Mouse (Mus musculus) midbrain, embryonic 15.5 days (tissue): ENCODE data around the gene Mras. TPM values are rescaled to one million over a fixed set of nuclear protein-coding genes. Genes with fewer than 3 reads are reported as not detected.

Experiments
- ATAC-seq: fragments of 200-750 bp; cut with Nextera tagmentation; replicated peaks from 2 replicates; pipeline ENCODE4 v1.8.0; 2017; ENCODE audit warnings: moderate TSS enrichment
- H3K27ac ChIP-seq: fragments of 300-500 bp; sonication (generic); 2 replicates; pipeline ENCODE4 v1.5.1; 2015; ENCODE audit warnings: mild to moderate bottlenecking, inconsistent platforms
- H3K27me3 ChIP-seq: fragments of 300-500 bp; sonication (generic); replicated peaks from 2 replicates; pipeline ENCODE4 v1.6.1; 2015; ENCODE audit warnings: inconsistent platforms
- H3K36me3 ChIP-seq: fragments of 300-500 bp; sonication (generic); replicated peaks from 2 replicates; pipeline ENCODE4 v1.6.1; 2015; ENCODE audit warnings: inconsistent platforms
- H3K4me1 ChIP-seq: fragments of 300-500 bp; sonication (generic); 2 replicates; pipeline ENCODE4 v1.6.1; 2015; ENCODE audit warnings: inconsistent platforms
- H3K4me2 ChIP-seq: fragments of 300-500 bp; sonication (generic); 2 replicates; pipeline ENCODE4 v1.6.1; 2015; ENCODE audit warnings: inconsistent platforms, mild to moderate bottlenecking, moderate library complexity
- H3K4me3 ChIP-seq: fragments of 300-500 bp; sonication (generic); 2 replicates; pipeline ENCODE4 v1.5.1; 2015; ENCODE audit warnings: mild to moderate bottlenecking, inconsistent platforms
- H3K9ac ChIP-seq: fragments of 300-500 bp; sonication (generic); 2 replicates; pipeline ENCODE4 v1.6.1; 2015; ENCODE audit warnings: mild to moderate bottlenecking, inconsistent platforms
- H3K9me3 ChIP-seq: fragments of 300-500 bp; sonication (generic); 2 replicates; pipeline ENCODE4 v1.6.1; 2016; ENCODE audit warnings: inconsistent platforms
- WGBS: fragments of 180-500 bp; shearing (Covaris S2); methylation state at CpG from one replicate; pipeline ENCODE4 v1.1.7; 2015; ENCODE audit warnings: mixed read lengths; 5-methylcytosine and 5-hydroxymethylcytosine counted together
- polyA plus RNA-seq: library from polyadenylated mRNA; unstranded; fragments of >200 nt; fragmentation: Nextera tagmentation; extraction: Ambion mirVana; gene quantifications from 2 replicates; pipeline ENCODE4 v1.2.1, GENCODE M21; 2015

Mras gene
- polyA plus RNA-seq, 1 experiment from 2014 or later, result 64.3 TPM

- 80% methylated on average over 7 of the region's 7 CpGs for WGBS
- ATAC-seq, result no peak
- H3K27me3 ChIP-seq, result no peaks in the 10 kb centered on the region
Observed at GRCm38 (mm10) chr9:99368431-99368830, 68.8 kb downstream of the Mras start.

DNA sequence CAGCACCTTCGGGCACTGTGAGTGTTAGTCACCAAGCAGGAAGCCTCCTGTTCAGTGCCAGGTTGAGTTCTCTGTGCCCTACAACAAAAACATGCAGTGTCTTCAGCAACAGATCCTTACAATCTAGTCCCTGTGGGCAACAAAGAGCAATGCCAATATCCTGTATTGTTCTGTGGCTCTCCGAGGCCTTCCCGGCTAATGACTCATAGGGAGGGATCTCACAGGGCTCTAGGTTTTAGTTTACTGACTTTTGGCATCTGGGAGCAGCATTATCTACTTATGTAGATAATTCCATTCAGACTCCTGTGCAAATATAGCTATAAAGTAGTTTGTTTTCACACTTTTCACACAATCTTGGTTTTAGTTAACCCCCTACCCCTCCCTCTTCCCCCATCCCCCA lies 71.3 kb downstream of the Mras start:
- Histone ChIP-seq H3K4me1 (no peaks in the 10 kb centered on the region), H3K27ac (no peak overlapping the region), H3K36me3 (no peaks in the 10 kb centered on the region), H3K4me3 (no peak overlapping the region), H3K27me3 (no peaks in the 10 kb centered on the region), H3K4me2 (no peak overlapping the region), H3K9ac (no peak overlapping the region), H3K9me3 (no peaks in the 10 kb centered on the region)
- 87% methylated on average over 3 of the region's 3 CpGs for WGBS
- ATAC-seq, result no peak

More at GRCm38 (mm10) chr9:99368431-99368830, 68.8 kb downstream of the Mras start:
- H3K9me3 ChIP-seq, result no peaks in the 10 kb centered on the region
- no peak overlapping the region for H3K4me3 ChIP-seq
- no peaks in the 10 kb centered on the region for H3K4me1 ChIP-seq
- no peak overlapping the region for H3K9ac ChIP-seq
- H3K27ac ChIP-seq, result no peak overlapping the region
- no peak overlapping the region for H3K4me2 ChIP-seq
- no peaks in the 10 kb centered on the region for H3K36me3 ChIP-seq

GRCm38 (mm10) chr9:99363076-99363475 lies 74.1 kb downstream of the Mras start:
- Histone ChIP-seq H3K9ac (no peak overlapping the region), H3K27me3 (peaks cover 21% of the 10 kb centered on the region), H3K9me3 (no peaks in the 10 kb centered on the region), H3K4me3 (no peak overlapping the region), H3K27ac (no peak overlapping the region), H3K36me3 (no peaks in the 10 kb centered on the region), H3K4me1 (peaks cover 5% of the 10 kb centered on the region), H3K4me2 (no peak overlapping the region)
- WGBS, result 60% methylated on average over 8 of the region's 8 CpGs
- ATAC-seq, result no peak

GRCm38 (mm10) chr9:99361946-99362345 lies 75.2 kb downstream of the Mras start:
- 90% methylated on average over 9 of the region's 9 CpGs for WGBS
- no peaks in the 10 kb centered on the region for H3K36me3 ChIP-seq
- ATAC-seq, result no peak

GRCm38 (mm10) chr9:99359012-99359411 lies 78.2 kb downstream of the Mras start:
- 90% methylated on average over 15 of the region's 15 CpGs for WGBS
- peaks cover 14% of the 10 kb centered on the region for H3K4me1 ChIP-seq
- ATAC-seq, result no peak

More at GRCm38 (mm10) chr9:99361946-99362345, 75.2 kb downstream of the Mras start:
- Histone ChIP-seq H3K4me1 (peaks cover 14% of the 10 kb centered on the region), H3K27me3 (peaks cover 33% of the 10 kb centered on the region), H3K4me2 (no peak overlapping the region), H3K9me3 (no peaks in the 10 kb centered on the region), H3K9ac (no peak overlapping the region), H3K4me3 (no peak overlapping the region), H3K27ac (no peak overlapping the region)

GRCm38 (mm10) chr9:99357921-99358692 lies 79.1 kb downstream of the Mras start, which contains the start of gene Esyt3:
Esyt3 (minus strand) TSS chr9:99358557.
- peaks cover 44% of the 10 kb centered on the region for H3K27me3 ChIP-seq
- H3K4me3 ChIP-seq, result peak within 1 kb of the TSS; percentile 41
- no peaks in the 10 kb centered on the region for H3K9me3 ChIP-seq
- under 1% methylated on average over 66 of the region's 66 CpGs for WGBS
- peak within 1 kb of the TSS; percentile 46 for H3K9ac ChIP-seq
- peaks cover 14% of the 10 kb centered on the region for H3K4me1 ChIP-seq
- H3K36me3 ChIP-seq, result no peaks in the 10 kb centered on the region
- peak; percentile 83 for ATAC-seq
- H3K27ac ChIP-seq, result no peak within 1 kb of the TSS
- peak within 1 kb of the TSS; percentile 93 for H3K4me2 ChIP-seq

More at GRCm38 (mm10) chr9:99359012-99359411, 78.2 kb downstream of the Mras start:
- H3K9me3 ChIP-seq, result no peaks in the 10 kb centered on the region
- H3K4me2 ChIP-seq, result no peak overlapping the region
- peaks cover 44% of the 10 kb centered on the region for H3K27me3 ChIP-seq
- H3K9ac ChIP-seq, result no peak overlapping the region
- no peak overlapping the region for H3K4me3 ChIP-seq
- no peaks in the 10 kb centered on the region for H3K36me3 ChIP-seq
- no peak overlapping the region for H3K27ac ChIP-seq

DNA sequence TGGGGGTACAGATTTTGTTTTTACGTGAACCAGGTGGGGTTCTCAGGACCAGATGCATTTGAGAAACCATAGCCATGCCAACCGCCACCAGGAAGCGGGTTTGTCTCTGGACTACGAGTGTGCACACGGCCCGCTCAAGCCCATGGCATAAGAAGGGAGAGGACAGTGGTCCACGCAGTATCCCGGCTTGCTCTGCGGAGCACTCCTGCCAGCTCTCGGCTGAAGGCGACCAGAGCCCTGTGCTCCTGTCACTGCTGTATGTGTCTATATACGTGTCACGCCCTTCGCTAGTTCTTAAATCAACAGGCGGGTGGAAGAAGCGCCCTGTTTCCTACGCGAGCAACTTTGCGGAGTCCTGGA lies 79.6 kb downstream of the Mras start:
- peak overlapping the region; percentile 46 for H3K9ac ChIP-seq
- 0 out of 2 replicates have a peak, but pooled peaks have one; percentile 54 for ATAC-seq
- H3K27ac ChIP-seq, result no peak overlapping the region
- H3K9me3 ChIP-seq, result no peaks in the 10 kb centered on the region
- peak overlapping the region; percentile 93 for H3K4me2 ChIP-seq
- 3% methylated on average over 19 of the region's 19 CpGs for WGBS
- peaks cover 14% of the 10 kb centered on the region for H3K4me1 ChIP-seq
- peaks cover 44% of the 10 kb centered on the region for H3K27me3 ChIP-seq
- peak overlapping the region; percentile 41 for H3K4me3 ChIP-seq
- H3K36me3 ChIP-seq, result no peaks in the 10 kb centered on the region

GRCm38 (mm10) chr9:99355971-99356370 lies 81.2 kb downstream of the Mras start:
- Histone ChIP-seq H3K9me3 (no peaks in the 10 kb centered on the region), H3K36me3 (no peaks in the 10 kb centered on the region), H3K9ac (no peak overlapping the region), H3K27ac (no peak overlapping the region), H3K27me3 (peaks cover 44% of the 10 kb centered on the region), H3K4me2 (no peak overlapping the region), H3K4me3 (no peak overlapping the region), H3K4me1 (peaks cover 14% of the 10 kb centered on the region)
- 22% methylated on average over 5 of the region's 5 CpGs for WGBS
- no peak for ATAC-seq

DNA sequence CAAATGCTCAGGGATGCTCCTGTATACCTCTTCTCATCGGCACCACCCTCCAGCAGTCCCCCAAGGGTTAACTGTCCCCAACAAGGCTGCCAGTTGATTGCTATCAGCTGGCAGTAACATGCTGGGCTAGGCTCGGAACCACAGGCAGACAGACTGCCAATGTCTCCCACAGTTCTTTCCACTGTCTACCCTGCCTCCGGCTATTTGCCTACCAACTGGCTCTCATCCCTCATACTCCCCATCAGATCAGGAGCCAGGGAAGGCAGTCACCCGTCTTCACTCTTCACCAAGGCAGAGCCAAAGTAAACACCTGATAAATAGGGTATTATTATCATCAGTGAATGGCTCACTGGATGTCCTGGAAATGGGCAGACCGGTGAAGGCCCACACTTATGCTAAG lies 82.4 kb downstream of the Mras start:
- Histone ChIP-seq H3K36me3 (no peaks in the 10 kb centered on the region), H3K4me1 (peaks cover 14% of the 10 kb centered on the region), H3K27ac (no peak overlapping the region), H3K27me3 (peaks cover 40% of the 10 kb centered on the region), H3K4me3 (no peak overlapping the region), H3K4me2 (no peak overlapping the region), H3K9ac (no peak overlapping the region), H3K9me3 (no peaks in the 10 kb centered on the region)
- 72% methylated on average over 5 of the region's 5 CpGs for WGBS
- ATAC-seq, result no peak

DNA sequence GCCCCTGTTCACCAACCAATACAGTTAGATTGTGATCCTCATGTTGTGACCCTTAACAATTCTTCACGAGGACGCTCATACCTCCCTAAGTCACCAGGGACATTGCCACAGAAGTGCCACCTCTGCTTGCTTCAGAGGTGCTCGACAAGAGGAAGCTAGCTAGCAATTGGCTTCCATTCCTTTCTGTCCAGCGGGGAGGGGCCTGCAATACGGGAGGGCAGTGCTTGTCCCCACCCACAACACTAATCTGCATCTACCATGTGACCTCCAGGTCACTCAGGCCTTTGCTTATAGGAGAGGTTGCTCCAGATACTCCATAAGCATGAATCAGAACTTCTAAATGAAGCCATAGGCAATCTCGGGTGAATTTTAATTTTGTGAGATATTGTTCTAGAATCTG lies 83.8 kb downstream of the Mras start:
- peaks cover 26% of the 10 kb centered on the region for H3K27me3 ChIP-seq
- H3K9ac ChIP-seq, result no peak overlapping the region
- H3K4me1 ChIP-seq, result peaks cover 13% of the 10 kb centered on the region
- no peak overlapping the region for H3K4me3 ChIP-seq
- 65% methylated on average over 6 of the region's 6 CpGs for WGBS
- no peak for ATAC-seq
- no peaks in the 10 kb centered on the region for H3K9me3 ChIP-seq
- no peak overlapping the region for H3K4me2 ChIP-seq
- no peaks in the 10 kb centered on the region for H3K36me3 ChIP-seq
- H3K27ac ChIP-seq, result no peak overlapping the region

DNA sequence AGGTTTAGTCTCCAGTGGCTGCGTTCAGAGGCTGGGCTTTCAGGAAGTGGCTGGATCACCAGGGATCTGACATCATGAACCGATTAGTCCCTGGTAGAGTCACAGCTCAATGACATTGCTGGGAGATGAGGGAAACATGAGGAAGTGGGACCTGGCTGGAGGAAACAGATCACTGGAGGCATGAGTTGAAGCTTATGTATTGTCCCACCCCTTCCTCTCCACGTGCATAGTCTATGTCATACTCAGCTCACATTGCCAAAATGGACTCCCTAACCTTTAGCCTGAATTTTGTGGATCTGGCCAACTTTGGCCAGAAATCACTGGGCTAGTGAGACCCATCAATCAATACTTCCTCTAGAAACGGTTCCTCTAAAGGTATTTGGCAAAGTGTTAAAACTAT lies 84.2 kb downstream of the Mras start:
- no peak overlapping the region for H3K4me3 ChIP-seq
- peaks cover 22% of the 10 kb centered on the region for H3K27me3 ChIP-seq
- ATAC-seq, result no peak
- H3K27ac ChIP-seq, result no peak overlapping the region
- H3K4me2 ChIP-seq, result no peak overlapping the region
- 86% methylated on average over 4 of the region's 4 CpGs for WGBS
- no peaks in the 10 kb centered on the region for H3K36me3 ChIP-seq
- H3K9ac ChIP-seq, result no peak overlapping the region
- no peaks in the 10 kb centered on the region for H3K9me3 ChIP-seq
- peaks cover 8% of the 10 kb centered on the region for H3K4me1 ChIP-seq

- Histone ChIP-seq H3K4me1 (peaks cover 6% of the 10 kb centered on the region; the same call in 1 of the 2 replicates), H3K9ac (no peak overlapping the region), H3K4me2 (no peak overlapping the region), H3K27ac (no peak overlapping the region), H3K9me3 (no peaks in the 10 kb centered on the region), H3K27me3 (no peaks in the 10 kb centered on the region), H3K4me3 (no peak overlapping the region), H3K36me3 (no peaks in the 10 kb centered on the region)
- 29% methylated on average over 4 of the region's 4 CpGs for WGBS
- ATAC-seq, result peak; percentile 93
Observed at GRCm38 (mm10) chr9:99345351-99345792, 91.8 kb downstream of the Mras start.

DNA sequence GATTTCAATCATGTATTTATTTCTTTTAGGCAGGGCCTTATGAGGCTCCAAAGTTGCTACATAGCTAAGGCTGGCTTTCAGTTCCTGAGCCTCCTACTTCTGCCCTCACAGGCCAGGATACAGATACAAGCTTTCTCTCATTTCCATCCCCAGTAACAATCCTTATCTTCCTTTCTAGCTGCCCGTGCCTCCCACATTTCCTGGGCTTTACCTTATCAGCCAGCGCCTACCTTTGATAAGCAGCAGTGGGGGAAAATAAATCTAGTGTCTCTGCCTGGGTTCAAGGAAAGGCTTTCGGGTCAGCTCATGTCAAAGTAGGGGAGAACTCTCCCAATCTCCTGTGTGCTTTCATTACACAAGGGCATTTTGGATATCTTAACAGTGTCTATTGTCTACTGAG lies 95.6 kb downstream of the Mras start:
- no peak overlapping the region for H3K4me2 ChIP-seq
- no peaks in the 10 kb centered on the region for H3K9me3 ChIP-seq
- peaks cover 6% of the 10 kb centered on the region; the same call in 1 of the 2 replicates for H3K4me1 ChIP-seq
- no peak overlapping the region for H3K27ac ChIP-seq
- H3K9ac ChIP-seq, result no peak overlapping the region
- WGBS, result 79% methylated on average over 3 of the region's 3 CpGs
- ATAC-seq, result no peak
- H3K4me3 ChIP-seq, result no peak overlapping the region
- no peaks in the 10 kb centered on the region for H3K27me3 ChIP-seq
- no peaks in the 10 kb centered on the region for H3K36me3 ChIP-seq
